Mouse (Mus musculus): ENCODE measurements around the gene Cyp3a13. TPM values are rescaled to one million over a fixed set of nuclear protein-coding genes. Genes with fewer than 3 reads are reported as not detected.
"Not testable (repeated sequence)": the region's sequence is repeated elsewhere in the genome, so short reads cannot be mapped to it uniquely, and the experiment has no call there.

The Cyp3a13 gene
- polyA plus RNA-seq, 1 experiment from 2014 or later = 6.2 TPM

GRCm38 (mm10) chr5:137887666-137888065 lies 33.8 kb downstream of the Cyp3a13 start:
- H3K9me3 ChIP-seq (ENCODE audit: control insufficient read depth, low read depth, low read length) = no peaks in the 10 kb centered on the region
- WGBS = 93% methylated on average over 1 of the region's 1 CpGs
- H3K27me3 ChIP-seq (ENCODE audit: control insufficient read depth, insufficient read depth, low read length) = no peaks in the 10 kb centered on the region
- H3K27ac ChIP-seq (ENCODE audit: low read length) = no peak overlapping the region
- ATAC-seq (ENCODE audit: insufficient number of reproducible peaks, insufficient read depth, low FRiP score, low read depth) = no peak
- no peak overlapping the region for H3K4me2 ChIP-seq (replicated peaks; ENCODE audit: low read depth, low read length)
- no peak overlapping the region for H3K9ac ChIP-seq (replicated peaks; ENCODE audit: low read depth, low read length)
- H3K4me1 ChIP-seq (ENCODE audit: control insufficient read depth, insufficient read depth, low read length) = no peaks in the 10 kb centered on the region
- no peak overlapping the region for H3K4me3 ChIP-seq (ENCODE audit: low read depth, low read length)
- H3K36me3 ChIP-seq (ENCODE audit: control insufficient read depth, insufficient read depth, low read length) = no peaks in the 10 kb centered on the region

- Histone ChIP-seq H3K4me1 (ENCODE audit: control insufficient read depth, insufficient read depth, low read length) (no peaks in the 10 kb centered on the region), H3K4me3 (ENCODE audit: low read depth, low read length) (no peak overlapping the region), H3K36me3 (ENCODE audit: control insufficient read depth, insufficient read depth, low read length) (no peaks in the 10 kb centered on the region), H3K27me3 (ENCODE audit: control insufficient read depth, insufficient read depth, low read length) (no peaks in the 10 kb centered on the region), H3K9ac (replicated peaks; ENCODE audit: low read depth, low read length) (no peak overlapping the region), H3K27ac (ENCODE audit: low read length) (no peak overlapping the region), H3K4me2 (replicated peaks; ENCODE audit: low read depth, low read length) (no peak overlapping the region), H3K9me3 (ENCODE audit: control insufficient read depth, low read depth, low read length) (no peaks in the 10 kb centered on the region)
- ATAC-seq (ENCODE audit: insufficient number of reproducible peaks, insufficient read depth, low FRiP score, low read depth) = no peak
- 4% methylated on average over 2 of the region's 2 CpGs for WGBS
Measured at GRCm38 (mm10) chr5:137885894-137886293, 35.5 kb downstream of the Cyp3a13 start.

GRCm38 (mm10) chr5:137883345-137883744 lies 38.1 kb downstream of the Cyp3a13 start:
- Histone ChIP-seq H3K9me3 (ENCODE audit: control insufficient read depth, low read depth, low read length) (no peaks in the 10 kb centered on the region), H3K4me3 (ENCODE audit: low read depth, low read length) (no peak overlapping the region), H3K4me2 (replicated peaks; ENCODE audit: low read depth, low read length) (no peak overlapping the region), H3K27ac (ENCODE audit: low read length) (no peak overlapping the region), H3K27me3 (ENCODE audit: control insufficient read depth, insufficient read depth, low read length) (no peaks in the 10 kb centered on the region), H3K36me3 (ENCODE audit: control insufficient read depth, insufficient read depth, low read length) (no peaks in the 10 kb centered on the region), H3K9ac (replicated peaks; ENCODE audit: low read depth, low read length) (no peak overlapping the region), H3K4me1 (ENCODE audit: control insufficient read depth, insufficient read depth, low read length) (no peaks in the 10 kb centered on the region)
- 77% methylated on average over 3 of the region's 3 CpGs for WGBS
- no peak for ATAC-seq (ENCODE audit: insufficient number of reproducible peaks, insufficient read depth, low FRiP score, low read depth)

GRCm38 (mm10) chr5:137882922-137883321 lies 38.5 kb downstream of the Cyp3a13 start:
- Histone ChIP-seq H3K27ac (ENCODE audit: low read length) (no peak overlapping the region), H3K36me3 (ENCODE audit: control insufficient read depth, insufficient read depth, low read length) (no peaks in the 10 kb centered on the region), H3K9me3 (ENCODE audit: control insufficient read depth, low read depth, low read length) (no peaks in the 10 kb centered on the region), H3K4me2 (replicated peaks; ENCODE audit: low read depth, low read length) (no peak overlapping the region), H3K9ac (replicated peaks; ENCODE audit: low read depth, low read length) (no peak overlapping the region), H3K4me1 (ENCODE audit: control insufficient read depth, insufficient read depth, low read length) (no peaks in the 10 kb centered on the region), H3K4me3 (ENCODE audit: low read depth, low read length) (no peak overlapping the region), H3K27me3 (ENCODE audit: control insufficient read depth, insufficient read depth, low read length) (no peaks in the 10 kb centered on the region)
- ATAC-seq (ENCODE audit: insufficient number of reproducible peaks, insufficient read depth, low FRiP score, low read depth) = no peak
- 80% methylated on average over 4 of the region's 4 CpGs for WGBS

GRCm38 (mm10) chr5:137877860-137878259 lies 43.6 kb downstream of the Cyp3a13 start:
- WGBS = 39% methylated on average over 2 of the region's 2 CpGs
- no peak for ATAC-seq (ENCODE audit: insufficient number of reproducible peaks, insufficient read depth, low FRiP score, low read depth)
- H3K4me3 ChIP-seq (ENCODE audit: low read depth, low read length) = no peak overlapping the region
- H3K9ac ChIP-seq (replicated peaks; ENCODE audit: low read depth, low read length) = no peak overlapping the region
- no peak overlapping the region for H3K4me2 ChIP-seq (replicated peaks; ENCODE audit: low read depth, low read length)
- no peak overlapping the region for H3K27ac ChIP-seq (ENCODE audit: low read length)
- H3K36me3 ChIP-seq (ENCODE audit: control insufficient read depth, insufficient read depth, low read length) = no peaks in the 10 kb centered on the region
- no peaks in the 10 kb centered on the region for H3K27me3 ChIP-seq (ENCODE audit: control insufficient read depth, insufficient read depth, low read length)
- H3K4me1 ChIP-seq (ENCODE audit: control insufficient read depth, insufficient read depth, low read length) = no peaks in the 10 kb centered on the region
- no peaks in the 10 kb centered on the region for H3K9me3 ChIP-seq (ENCODE audit: control insufficient read depth, low read depth, low read length)

GRCm38 (mm10) chr5:137875054-137875453 lies 46.4 kb downstream of the Cyp3a13 start:
- no peak for ATAC-seq (ENCODE audit: insufficient number of reproducible peaks, insufficient read depth, low FRiP score, low read depth)

GRCm38 (mm10) chr5:137872381-137872702 lies 49.1 kb downstream of the Cyp3a13 start:
- not testable (repeated sequence) for H3K27ac ChIP-seq (ENCODE audit: low read length); H3K27me3 ChIP-seq (ENCODE audit: control insufficient read depth, insufficient read depth, low read length); H3K9ac ChIP-seq (replicated peaks; ENCODE audit: low read depth, low read length); H3K4me2 ChIP-seq (replicated peaks; ENCODE audit: low read depth, low read length); ATAC-seq (ENCODE audit: insufficient number of reproducible peaks, insufficient read depth, low FRiP score, low read depth); H3K36me3 ChIP-seq (ENCODE audit: control insufficient read depth, insufficient read depth, low read length); H3K4me3 ChIP-seq (ENCODE audit: low read depth, low read length); H3K4me1 ChIP-seq (ENCODE audit: control insufficient read depth, insufficient read depth, low read length); H3K9me3 ChIP-seq (ENCODE audit: control insufficient read depth, low read depth, low read length)
- 44% methylated on average over 1 of the region's 1 CpGs for WGBS

More at GRCm38 (mm10) chr5:137875054-137875453, 46.4 kb downstream of the Cyp3a13 start:
- no peaks in the 10 kb centered on the region for H3K36me3 ChIP-seq (ENCODE audit: control insufficient read depth, insufficient read depth, low read length)
- WGBS = 82% methylated on average over 2 of the region's 2 CpGs
- H3K27me3 ChIP-seq (ENCODE audit: control insufficient read depth, insufficient read depth, low read length) = no peaks in the 10 kb centered on the region
- no peaks in the 10 kb centered on the region for H3K9me3 ChIP-seq (ENCODE audit: control insufficient read depth, low read depth, low read length)
- H3K4me1 ChIP-seq (ENCODE audit: control insufficient read depth, insufficient read depth, low read length) = no peaks in the 10 kb centered on the region
- no peak overlapping the region for H3K4me3 ChIP-seq (ENCODE audit: low read depth, low read length)
- no peak overlapping the region for H3K4me2 ChIP-seq (replicated peaks; ENCODE audit: low read depth, low read length)
- no peak overlapping the region for H3K27ac ChIP-seq (ENCODE audit: low read length)
- H3K9ac ChIP-seq (replicated peaks; ENCODE audit: low read depth, low read length) = no peak overlapping the region

GRCm38 (mm10) chr5:137871644-137872380 lies 49.6 kb downstream of the Cyp3a13 start, which contains the start of gene Pilrb2:
Gene Pilrb2 (minus strand): TSS chr5:137871815.
- not testable (repeated sequence) for H3K27me3 ChIP-seq (ENCODE audit: control insufficient read depth, insufficient read depth, low read length); H3K4me3 ChIP-seq (ENCODE audit: low read depth, low read length); H3K27ac ChIP-seq (ENCODE audit: low read length); H3K4me2 ChIP-seq (replicated peaks; ENCODE audit: low read depth, low read length); H3K4me1 ChIP-seq (ENCODE audit: control insufficient read depth, insufficient read depth, low read length); H3K36me3 ChIP-seq (ENCODE audit: control insufficient read depth, insufficient read depth, low read length); H3K9me3 ChIP-seq (ENCODE audit: control insufficient read depth, low read depth, low read length); ATAC-seq (ENCODE audit: insufficient number of reproducible peaks, insufficient read depth, low FRiP score, low read depth); H3K9ac ChIP-seq (replicated peaks; ENCODE audit: low read depth, low read length)
- WGBS = 60% methylated on average over 3 of the region's 3 CpGs

GRCm38 (mm10) chr5:137868600-137868999 lies 52.8 kb downstream of the Cyp3a13 start:
- not testable (repeated sequence) for H3K9ac ChIP-seq (replicated peaks; ENCODE audit: low read depth, low read length); H3K36me3 ChIP-seq (ENCODE audit: control insufficient read depth, insufficient read depth, low read length); H3K9me3 ChIP-seq (ENCODE audit: control insufficient read depth, low read depth, low read length); H3K27me3 ChIP-seq (ENCODE audit: control insufficient read depth, insufficient read depth, low read length); H3K4me2 ChIP-seq (replicated peaks; ENCODE audit: low read depth, low read length); H3K4me3 ChIP-seq (ENCODE audit: low read depth, low read length); H3K27ac ChIP-seq (ENCODE audit: low read length); ATAC-seq (ENCODE audit: insufficient number of reproducible peaks, insufficient read depth, low FRiP score, low read depth); H3K4me1 ChIP-seq (ENCODE audit: control insufficient read depth, insufficient read depth, low read length)
- WGBS = 71% methylated on average over 2 of the region's 2 CpGs
